Mouse (Mus musculus) brain, embryonic 14.5 days (tissue): ENCODE measurements at regions not wholly inside any gene's neighbourhood (a gene's known extent, or its start where the extent isn't known, plus 50 kb on each side); places are given as distances from the start of the nearest gene placed in this dataset.

Experiments used
- CTCF ChIP-seq: fragments of 200-500 bp; IDR thresholded peaks from 2 replicates; pipeline ENCODE4 v1.5.1; 2012; ENCODE audit warnings: inconsistent platforms, mild to moderate bottlenecking, moderate library complexity, borderline replicate concordance; ENCODE audit not compliant: insufficient read depth, insufficient read length; ENCODE audit errors: extremely low read depth
- POLR2A ChIP-seq: fragments of 200-500 bp; IDR thresholded peaks from 2 replicates; pipeline ENCODE4 v1.6.1; 2012; ENCODE audit warnings: mild to moderate bottlenecking, inconsistent platforms, borderline replicate concordance; ENCODE audit not compliant: poor library complexity, insufficient read depth, insufficient read length, severe bottlenecking; ENCODE audit errors: extremely low read depth

- TF ChIP-seq POLR2A = no peak
- TF ChIP-seq CTCF = no peak
These were observed 117.4 kb upstream of the Ankrd55 start for GRCm38 (mm10) chr13:112170872-112171271.
